22 mouse cellular contexts compared by ENCODE assay signal in the genomic region with DNA sequence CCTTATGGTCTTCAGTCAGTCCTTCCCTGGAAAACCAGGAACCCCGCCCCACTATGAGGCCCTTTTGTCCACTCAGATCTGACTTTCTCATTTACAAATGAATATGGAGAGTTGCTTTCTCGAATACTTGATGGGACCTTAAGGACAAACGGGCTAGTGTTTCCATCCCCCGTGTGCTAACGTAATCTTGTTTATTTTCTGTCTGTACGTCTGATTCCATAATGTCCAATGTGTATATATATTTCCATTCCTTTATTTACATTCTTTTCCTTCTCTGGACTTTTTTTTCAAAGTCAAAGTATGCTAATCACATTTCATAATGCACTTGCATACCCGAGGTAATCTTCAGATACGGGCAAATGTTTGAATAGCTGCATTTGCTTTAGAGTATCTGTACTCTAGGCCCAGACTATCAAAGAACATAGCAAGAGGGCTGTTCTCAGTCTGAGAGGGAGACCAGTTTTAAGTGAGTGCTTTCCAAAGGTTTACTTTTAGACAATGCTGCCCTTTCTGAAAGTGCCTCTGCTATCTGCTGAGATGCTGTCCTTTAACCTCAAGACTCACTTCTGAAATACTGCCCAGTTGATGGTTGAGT.
DNase-seq lines count a peak whose midpoint lies in the region; ATAC-seq and TF ChIP-seq lines count a peak whose summit lies in the region.
"Had no signal": no experiment of that assay in that cellular context is flagged by ENCODE, and none has a peak within 500 bp of the region (broad histone marks: within the 10 kb centered on the region; RNA-seq: fewer than 3 reads in every experiment).

No protein-coding gene starts in this region.

- no peak overlapping the region for H3K4me2 ChIP-seq in lung, embryonic 15.5 days
- no peak overlapping the region for H3K4me2 ChIP-seq in stomach, embryonic 16.5 days (ENCODE audit: low read depth, low read length)
- H3K4me2 ChIP-seq: forebrain, embryonic 13.5 days; heart, embryonic 12.5 days; heart, embryonic 15.5 days; hindbrain, embryonic 14.5 days had no signal

- H3K4me1 ChIP-seq in lung, embryonic 15.5 days, result peaks cover 17% of the 10 kb centered on the region
- H3K4me1 ChIP-seq in lung, adult 2 months (ENCODE audit: control insufficient read depth, insufficient read depth, low read length), result peaks cover 5% of the 10 kb centered on the region
- peaks cover 6% of the 10 kb centered on the region; the same call in 1 of the 2 replicates for H3K4me1 ChIP-seq in stomach, embryonic 16.5 days (ENCODE audit: control insufficient read depth, insufficient read depth, low read length)
- H3K4me1 ChIP-seq: heart, embryonic 15.5 days had no signal

- H3K36me3 ChIP-seq in lung, embryonic 15.5 days, result no peaks in the 10 kb centered on the region
- no peaks in the 10 kb centered on the region for H3K36me3 ChIP-seq in stomach, embryonic 16.5 days (ENCODE audit: control insufficient read depth, insufficient read depth, low read length)
- H3K36me3 ChIP-seq: forebrain, embryonic 10.5 days; heart, embryonic 12.5 days; heart, embryonic 15.5 days had no signal

- 38% methylated on average over 8 of the region's 8 CpGs for WGBS in lung, embryonic 15.5 days
- 64% methylated on average over 8 of the region's 8 CpGs for WGBS in lung, adult 2 months
- WGBS in stomach, embryonic 16.5 days, result 38% methylated on average over 8 of the region's 8 CpGs

- no peak for DNase-seq in lung, adult 18-20 months
- DNase-seq in lung, postnatal 25 days (ENCODE audit: low spot score), result peak; percentile 38
- no peak for DNase-seq in lung, adult 2 months
- DNase-seq in adrenal gland, adult 2 months, result no peak
- DNase-seq: adrenal gland, adult 8-10 months; adrenal gland, postnatal 25 days; cerebellum, adult 11-12 months; cerebellum, adult 9-10 months; cerebellum, postnatal 14 days; gastrocnemius, postnatal 10 days; heart, adult 18-20 months; heart, postnatal 10 days; heart, postnatal 4 days had no signal

- peak; percentile 66; the same call in 1 of the 2 replicates for ATAC-seq in lung, embryonic 15.5 days (ENCODE audit: borderline replicate concordance, extremely low read depth, low FRiP score, low TSS enrichment)
- ATAC-seq in stomach, embryonic 16.5 days (ENCODE audit: insufficient read depth, low FRiP score), result peak; percentile 68
- ATAC-seq: CD4-positive, CD25-positive, alpha-beta regulatory T cell, adult 4 months; forebrain, embryonic 13.5 days; forebrain, embryonic 16.5 days had no signal

- H3K27me3 ChIP-seq in lung, embryonic 15.5 days, result no peaks in the 10 kb centered on the region
- no peaks in the 10 kb centered on the region for H3K27me3 ChIP-seq in stomach, embryonic 16.5 days (ENCODE audit: control insufficient read depth, insufficient read depth, low read length)
- H3K27me3 ChIP-seq: forebrain, embryonic 13.5 days; heart, embryonic 12.5 days; heart, embryonic 15.5 days had no signal

- no peak overlapping the region for H3K9ac ChIP-seq in lung, embryonic 15.5 days
- no peak overlapping the region for H3K9ac ChIP-seq in stomach, embryonic 16.5 days (ENCODE audit: low read length)
- H3K9ac ChIP-seq: forebrain, embryonic 13.5 days; heart, embryonic 12.5 days; heart, embryonic 15.5 days; hindbrain, embryonic 14.5 days had no signal

- no peak overlapping the region for H3K4me3 ChIP-seq in lung, embryonic 15.5 days
- H3K4me3 ChIP-seq in lung, adult 2 months (replicated peaks; ENCODE audit: extremely low read depth, low read depth, low read length), result no peak overlapping the region
- H3K4me3 ChIP-seq in stomach, embryonic 16.5 days (replicated peaks; ENCODE audit: low read length), result no peak overlapping the region
- H3K4me3 ChIP-seq: forebrain, embryonic 10.5 days; forebrain, embryonic 13.5 days; heart, embryonic 12.5 days; heart, embryonic 15.5 days had no signal

- H3K27ac ChIP-seq in lung, embryonic 15.5 days, result peak overlapping the region; percentile 84
- H3K27ac ChIP-seq in stomach, embryonic 16.5 days (ENCODE audit: low read length), result peak overlapping the region; percentile 43
- H3K27ac ChIP-seq: forebrain, embryonic 10.5 days; forebrain, embryonic 13.5 days; heart, embryonic 15.5 days; hindbrain, embryonic 14.5 days had no signal

- TF ChIP-seq CTCF in lung, adult 2 months (IDR thresholded peaks at IDR 0.05; ENCODE audit: insufficient read depth, low read length), result no peak

- no peaks in the 10 kb centered on the region for H3K9me3 ChIP-seq in lung, embryonic 15.5 days
- no peaks in the 10 kb centered on the region for H3K9me3 ChIP-seq in stomach, embryonic 16.5 days (replicated peaks; ENCODE audit: control insufficient read depth, low read length)
- H3K9me3 ChIP-seq: forebrain, embryonic 10.5 days; forebrain, embryonic 13.5 days; heart, embryonic 12.5 days; heart, embryonic 15.5 days had no signal

- TF ChIP-seq POLR2A in lung, adult 2 months (IDR thresholded peaks at IDR 0.05; ENCODE audit: borderline replicate concordance, extremely low read depth, low read depth, low read length), result no peak
